Mouse (Mus musculus) erythroblast, embryonic 14.5 days (primary cell): ENCODE data around the gene Sapcd1.

Experiments
- GATA1 ChIP-seq: IDR thresholded peaks from 2 replicates; pipeline ENCODE4 v1.6.1; 2012; ENCODE audit warnings: low read length, inconsistent platforms, mixed read lengths
- TAL1 ChIP-seq: IDR thresholded peaks from 3 replicates; pipeline ENCODE4 v1.6.1; 2012; ENCODE audit warnings: low read length, inconsistent platforms, mixed read lengths

DNA sequence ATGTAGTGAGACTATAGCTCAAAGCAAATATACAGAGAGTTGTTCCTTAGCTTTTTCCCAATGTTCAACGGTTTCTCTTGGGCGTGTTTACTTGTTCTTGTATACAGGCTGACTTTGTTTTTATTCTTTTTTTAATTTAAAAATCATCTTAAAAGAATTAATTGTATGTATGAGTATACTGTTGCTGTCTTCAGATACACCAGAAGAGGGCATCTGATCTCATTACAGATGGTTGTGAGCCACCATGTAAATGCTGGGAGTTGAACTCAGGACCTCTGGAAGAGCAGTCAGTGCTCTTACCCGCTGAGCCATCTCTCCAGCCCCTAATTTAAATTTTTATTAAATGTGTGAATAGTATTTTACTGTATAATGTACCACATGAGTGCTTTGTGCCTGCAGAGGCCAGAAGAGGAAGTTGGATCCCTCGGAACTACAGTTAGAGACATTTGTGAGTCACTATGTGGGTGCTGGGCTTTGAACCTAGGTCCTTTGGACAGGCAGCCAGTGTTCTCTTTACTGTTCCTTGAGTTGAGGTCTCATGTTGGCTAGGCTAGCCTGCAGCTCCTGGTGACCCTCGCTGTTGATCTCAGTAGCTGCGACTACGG, 20.3 kb downstream of the Sapcd1 start:
- TF ChIP-seq GATA1: no peak
- no peak for TF ChIP-seq TAL1
